Mouse (Mus musculus): ENCODE measurements around the gene Clec4e. TPM values are rescaled to one million over a fixed set of nuclear protein-coding genes. Genes with fewer than 3 reads are reported as not detected.
"Not testable (repeated sequence)": the region's sequence is repeated elsewhere in the genome, so short reads cannot be mapped to it uniquely, and the experiment has no call there.

Clec4e gene
- polyA plus RNA-seq (2015; fragmentation: Nextera tagmentation; extraction: Ambion mirVana): 0.09 and 0.34 TPM in 2 replicates

DNA sequence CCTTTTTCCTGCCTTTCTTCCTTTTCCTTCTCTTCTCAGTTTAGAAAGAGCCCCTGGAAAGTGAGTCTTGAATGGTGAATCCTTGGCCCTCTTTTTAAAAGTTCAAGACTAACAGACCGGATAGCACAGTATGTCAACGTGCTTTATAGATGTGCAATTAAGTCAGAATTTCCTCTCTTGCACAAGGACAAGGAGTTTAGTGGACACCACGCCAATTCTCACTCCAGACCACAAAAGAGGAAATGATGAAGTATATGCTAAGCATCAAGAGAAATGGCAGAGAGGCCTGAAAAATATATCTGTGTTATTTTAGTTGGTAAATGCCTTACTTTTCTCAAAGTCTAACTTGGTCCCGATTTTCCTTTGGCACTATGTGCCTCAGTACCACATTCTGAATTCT, at the start of gene Clec4e:
Gene Clec4e, minus strand, starts transcription at position 118 of the 400 bp plus-strand sequence.
- H3K36me3 ChIP-seq: no peaks in the 10 kb centered on the region
- no peak within 1 kb of the TSS for H3K9ac ChIP-seq
- no peaks in the 10 kb centered on the region for H3K27me3 ChIP-seq
- H3K4me2 ChIP-seq: no peak within 1 kb of the TSS
- ATAC-seq (ENCODE audit: borderline replicate concordance, extremely low read depth, low FRiP score, low TSS enrichment): no peak
- 79% methylated on average over 4 of the region's 4 CpGs for WGBS
- H3K9me3 ChIP-seq: no peaks in the 10 kb centered on the region
- H3K4me1 ChIP-seq: no peaks in the 10 kb centered on the region
- no peak within 1 kb of the TSS for H3K4me3 ChIP-seq
- H3K27ac ChIP-seq: no peak within 1 kb of the TSS

GRCm38 (mm10) chr6:123332503-123332902, 42.8 kb upstream of the Clec4e start:
- WGBS: 34% methylated on average over 2 of the region's 2 CpGs
- ATAC-seq (ENCODE audit: borderline replicate concordance, extremely low read depth, low FRiP score, low TSS enrichment): no peak
- Histone ChIP-seq H3K36me3 (no peaks in the 10 kb centered on the region), H3K9ac (no peak overlapping the region), H3K4me1 (no peaks in the 10 kb centered on the region), H3K27me3 (no peaks in the 10 kb centered on the region), H3K9me3 (no peaks in the 10 kb centered on the region), H3K27ac (no peak overlapping the region), H3K4me3 (no peak overlapping the region), H3K4me2 (no peak overlapping the region)

GRCm38 (mm10) chr6:123308033-123308432, 18.4 kb upstream of the Clec4e start, which contains the start of gene Vmn2r19:
TSS of gene Vmn2r19 (plus strand) at chr6:123308333.
- Histone ChIP-seq H3K27ac (no peak within 1 kb of the TSS), H3K27me3 (no peaks in the 10 kb centered on the region), H3K4me1 (no peaks in the 10 kb centered on the region), H3K9ac (no peak within 1 kb of the TSS), H3K4me3 (no peak within 1 kb of the TSS), H3K4me2 (no peak within 1 kb of the TSS), H3K9me3 (no peaks in the 10 kb centered on the region), H3K36me3 (no peaks in the 10 kb centered on the region)
- ATAC-seq (ENCODE audit: borderline replicate concordance, extremely low read depth, low FRiP score, low TSS enrichment): no peak
- 83% methylated on average over 2 of the region's 2 CpGs for WGBS

DNA sequence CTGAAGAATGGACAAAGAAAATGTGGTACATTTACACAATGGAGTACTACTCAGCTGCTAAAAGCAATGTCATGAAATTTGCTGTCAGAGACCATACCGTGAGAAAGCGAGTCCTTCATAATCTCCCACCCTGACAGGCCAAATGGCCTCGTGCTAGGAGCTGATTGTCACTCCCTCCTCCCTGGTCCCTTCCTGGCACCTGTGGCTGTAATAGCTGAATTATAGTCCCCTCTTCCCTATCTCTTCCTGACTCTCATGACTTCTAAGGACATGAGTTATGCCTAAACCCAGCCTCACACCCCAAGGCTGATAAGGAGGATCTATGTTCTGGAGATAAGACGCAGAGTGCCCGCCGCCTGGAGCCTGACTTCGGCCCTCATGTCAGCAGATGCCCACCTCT, 16.6 kb upstream of the Clec4e start:
- WGBS: 79% methylated on average over 7 of the region's 7 CpGs
- not testable (repeated sequence) for H3K36me3 ChIP-seq; H3K27me3 ChIP-seq; H3K4me3 ChIP-seq; ATAC-seq (ENCODE audit: borderline replicate concordance, extremely low read depth, low FRiP score, low TSS enrichment); H3K27ac ChIP-seq; H3K4me1 ChIP-seq; H3K9me3 ChIP-seq; H3K4me2 ChIP-seq; H3K9ac ChIP-seq

DNA sequence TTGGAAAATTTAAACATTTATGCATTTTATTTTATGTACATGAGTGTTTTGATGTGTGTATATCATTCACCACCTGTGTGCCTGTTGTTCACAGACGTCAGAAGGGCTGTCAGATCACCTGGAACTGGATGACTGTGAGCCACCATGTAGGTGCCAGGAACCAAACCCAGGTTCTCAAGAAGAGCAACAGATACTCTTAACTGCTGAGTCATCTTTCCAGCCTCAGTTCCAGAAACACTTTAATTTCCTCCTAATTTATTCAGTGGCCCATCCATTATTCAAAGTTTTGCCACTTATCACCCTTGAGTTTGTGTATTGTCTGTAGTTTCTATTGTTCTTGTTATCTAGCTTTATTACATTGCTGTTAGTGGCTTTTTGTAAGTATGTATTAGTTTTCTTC, 7.0 kb upstream of the Clec4e start:
- Histone ChIP-seq H3K9me3 (no peaks in the 10 kb centered on the region), H3K4me1 (no peaks in the 10 kb centered on the region), H3K9ac (no peak overlapping the region), H3K4me2 (no peak overlapping the region), H3K36me3 (no peaks in the 10 kb centered on the region), H3K4me3 (no peak overlapping the region), H3K27me3 (no peaks in the 10 kb centered on the region), H3K27ac (no peak overlapping the region)
- WGBS: 44% methylated on average over 1 of the region's 1 CpGs
- no peak for ATAC-seq (ENCODE audit: borderline replicate concordance, extremely low read depth, low FRiP score, low TSS enrichment)

- H3K36me3 ChIP-seq; H3K9ac ChIP-seq; H3K4me1 ChIP-seq; H3K4me3 ChIP-seq; H3K4me2 ChIP-seq; H3K27me3 ChIP-seq; H3K9me3 ChIP-seq; ATAC-seq (ENCODE audit: borderline replicate concordance, extremely low read depth, low FRiP score, low TSS enrichment); H3K27ac ChIP-seq: not testable (repeated sequence)
- WGBS: 83% methylated on average over 11 of the region's 11 CpGs
These were observed 3.8 kb upstream of the Clec4e start for GRCm38 (mm10) chr6:123293509-123293908.

DNA sequence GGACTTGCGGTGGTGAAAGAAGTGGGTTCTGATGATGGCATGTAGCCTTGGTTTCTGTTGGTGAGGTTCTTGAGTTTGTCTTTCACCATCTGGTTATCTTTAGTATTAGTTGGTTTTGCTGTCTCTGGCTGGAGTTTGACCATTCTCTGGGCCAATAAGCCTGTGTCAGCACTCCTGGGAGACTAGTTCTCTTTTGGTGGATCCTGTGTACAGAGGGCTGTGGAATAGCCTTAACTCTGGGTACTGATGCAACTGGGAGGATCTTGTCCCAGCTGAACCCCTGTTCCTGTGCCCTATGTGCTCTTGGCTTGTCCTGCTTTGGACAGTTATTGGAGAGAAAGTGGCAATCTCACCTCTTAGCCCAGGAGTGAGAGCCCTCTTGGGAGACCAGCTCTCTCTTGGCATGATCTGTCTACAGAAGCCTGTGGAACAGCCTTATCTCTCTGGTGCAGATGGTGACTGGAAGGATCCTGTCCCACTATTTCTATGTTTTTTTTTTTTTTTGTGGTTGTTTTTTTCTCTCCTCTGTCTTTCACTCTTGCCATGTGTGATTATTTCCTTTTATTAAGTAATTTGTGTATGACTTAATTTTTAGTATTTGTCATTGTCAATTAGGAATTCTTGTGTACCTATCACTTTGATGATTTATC, 3.2 kb upstream of the Clec4e start:
- Histone ChIP-seq H3K27ac (no peak overlapping the region), H3K27me3 (no peaks in the 10 kb centered on the region), H3K36me3 (no peaks in the 10 kb centered on the region), H3K4me2 (no peak overlapping the region), H3K9me3 (no peaks in the 10 kb centered on the region), H3K9ac (no peak overlapping the region), H3K4me1 (no peaks in the 10 kb centered on the region), H3K4me3 (no peak overlapping the region)
- 96% methylated on average over 1 of the region's 1 CpGs for WGBS
- peak; percentile 39; the same call in 1 of the 2 replicates for ATAC-seq (ENCODE audit: borderline replicate concordance, extremely low read depth, low FRiP score, low TSS enrichment)

GRCm38 (mm10) chr6:123288931-123289330, 739 bp downstream of the Clec4e start:
- 79% methylated on average over 10 of the region's 10 CpGs for WGBS
- no peaks in the 10 kb centered on the region for H3K27me3 ChIP-seq
- H3K4me1 ChIP-seq: no peaks in the 10 kb centered on the region
- H3K36me3 ChIP-seq: no peaks in the 10 kb centered on the region
- H3K4me2 ChIP-seq: no peak overlapping the region
- no peaks in the 10 kb centered on the region for H3K9me3 ChIP-seq
- ATAC-seq (ENCODE audit: borderline replicate concordance, extremely low read depth, low FRiP score, low TSS enrichment): no peak
- H3K9ac ChIP-seq: no peak overlapping the region
- H3K4me3 ChIP-seq: no peak overlapping the region
- H3K27ac ChIP-seq: no peak overlapping the region

DNA sequence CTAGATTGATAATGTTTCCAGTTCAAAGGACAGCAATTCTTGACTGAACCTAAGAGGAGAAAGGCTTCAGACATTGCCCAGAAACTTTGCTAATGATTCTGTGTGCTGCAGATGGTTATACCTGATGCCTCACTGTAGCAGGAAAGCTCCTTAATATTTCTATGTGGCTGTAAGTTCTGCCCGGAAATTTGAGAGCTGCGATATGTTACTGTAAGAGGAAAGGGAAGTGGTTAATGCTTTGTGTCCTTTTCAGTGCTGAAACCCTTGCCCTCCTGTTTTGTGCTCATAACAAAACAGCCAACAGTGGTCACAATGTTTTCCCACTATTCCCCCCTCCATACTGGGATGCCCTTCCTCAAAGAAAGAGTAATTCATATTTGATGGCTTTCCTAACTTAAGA, 3.4 kb downstream of the Clec4e start:
- Histone ChIP-seq H3K36me3 (no peaks in the 10 kb centered on the region), H3K4me2 (no peak overlapping the region), H3K27ac (no peak overlapping the region), H3K9ac (no peak overlapping the region), H3K4me3 (no peak overlapping the region), H3K27me3 (no peaks in the 10 kb centered on the region), H3K9me3 (no peaks in the 10 kb centered on the region), H3K4me1 (no peaks in the 10 kb centered on the region)
- 93% methylated on average over 2 of the region's 2 CpGs for WGBS
- no peak for ATAC-seq (ENCODE audit: borderline replicate concordance, extremely low read depth, low FRiP score, low TSS enrichment)

DNA sequence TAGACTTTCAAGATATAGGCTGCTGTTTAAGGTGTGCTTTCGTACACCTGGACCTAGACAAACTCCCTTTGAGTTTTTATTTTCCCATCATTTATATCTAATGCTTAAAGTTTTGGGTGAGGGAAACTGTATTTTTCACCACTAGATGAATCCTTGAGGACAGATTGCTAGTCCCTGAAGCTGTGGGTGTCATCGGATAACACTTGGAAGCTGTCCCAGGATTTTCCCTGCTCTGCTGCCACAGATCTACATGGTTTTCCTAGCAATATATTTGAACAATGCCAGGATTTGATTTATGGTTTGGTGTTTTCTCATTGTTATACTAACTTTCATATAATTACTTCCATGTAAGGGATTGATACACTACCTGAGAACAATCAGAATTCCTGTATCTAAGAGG, 10.2 kb downstream of the Clec4e start:
- Histone ChIP-seq H3K9ac (no peak overlapping the region), H3K4me3 (no peak overlapping the region), H3K4me2 (no peak overlapping the region), H3K36me3 (no peaks in the 10 kb centered on the region), H3K9me3 (no peaks in the 10 kb centered on the region), H3K27me3 (no peaks in the 10 kb centered on the region), H3K27ac (no peak overlapping the region), H3K4me1 (no peaks in the 10 kb centered on the region)
- ATAC-seq (ENCODE audit: borderline replicate concordance, extremely low read depth, low FRiP score, low TSS enrichment): no peak
- 83% methylated on average over 2 of the region's 2 CpGs for WGBS

- H3K9ac ChIP-seq: no peak overlapping the region
- no peaks in the 10 kb centered on the region for H3K36me3 ChIP-seq
- WGBS: 77% methylated on average over 5 of the region's 5 CpGs
- no peak overlapping the region for H3K4me2 ChIP-seq
- no peaks in the 10 kb centered on the region for H3K27me3 ChIP-seq
- no peak overlapping the region for H3K4me3 ChIP-seq
- no peaks in the 10 kb centered on the region for H3K4me1 ChIP-seq
- no peak for ATAC-seq (ENCODE audit: borderline replicate concordance, extremely low read depth, low FRiP score, low TSS enrichment)
- H3K9me3 ChIP-seq: no peaks in the 10 kb centered on the region
- no peak overlapping the region for H3K27ac ChIP-seq
These were observed 22.7 kb downstream of the Clec4e start for GRCm38 (mm10) chr6:123266945-123267344.

DNA sequence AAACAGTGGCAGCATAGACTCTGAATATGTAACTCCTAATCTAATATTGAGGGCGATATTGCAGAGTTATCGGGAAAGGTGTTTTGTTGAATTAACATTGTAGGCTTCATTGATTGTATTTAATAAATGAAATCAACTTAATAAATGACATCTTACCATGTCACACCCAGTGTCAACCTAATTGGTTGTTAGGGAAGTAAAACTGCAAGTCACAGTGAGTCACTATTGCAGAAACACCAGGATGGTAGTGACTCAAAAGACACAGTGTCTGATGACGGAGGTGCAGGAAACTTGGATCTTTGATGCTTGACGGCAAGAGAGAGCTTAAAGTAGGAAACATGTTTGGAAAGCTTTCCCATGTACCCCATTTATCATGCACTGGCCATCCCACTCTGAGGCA, 23.9 kb downstream of the Clec4e start:
- Histone ChIP-seq H3K4me2 (no peak overlapping the region), H3K27ac (no peak overlapping the region), H3K36me3 (no peaks in the 10 kb centered on the region), H3K9me3 (no peaks in the 10 kb centered on the region), H3K9ac (no peak overlapping the region), H3K4me3 (no peak overlapping the region), H3K27me3 (no peaks in the 10 kb centered on the region), H3K4me1 (no peaks in the 10 kb centered on the region)
- no peak for ATAC-seq (ENCODE audit: borderline replicate concordance, extremely low read depth, low FRiP score, low TSS enrichment)
- WGBS: 79% methylated on average over 4 of the region's 4 CpGs

- no peaks in the 10 kb centered on the region for H3K9me3 ChIP-seq
- ATAC-seq (ENCODE audit: borderline replicate concordance, extremely low read depth, low FRiP score, low TSS enrichment): no peak
- H3K9ac ChIP-seq: no peak overlapping the region
- no peak overlapping the region for H3K4me3 ChIP-seq
- no peaks in the 10 kb centered on the region for H3K36me3 ChIP-seq
- no peaks in the 10 kb centered on the region for H3K27me3 ChIP-seq
- no peak overlapping the region for H3K27ac ChIP-seq
- WGBS: 87% methylated on average over 3 of the region's 3 CpGs
- no peaks in the 10 kb centered on the region for H3K4me1 ChIP-seq
- H3K4me2 ChIP-seq: no peak overlapping the region
These were observed 25.5 kb downstream of the Clec4e start for GRCm38 (mm10) chr6:123264194-123264593.
